Mouse (Mus musculus) liver, adult 2 months (tissue): Measurements from ENCODE around the gene Zbtb25. TPM values are rescaled to one million over a fixed set of nuclear protein-coding genes. Genes with fewer than 3 reads are reported as not detected.

Experiments used
- DNase-seq: peaks from one replicate; pipeline ENCODE4 v3.0.0-alpha.2; 2011; ENCODE audit warnings: low read depth, low spot score; ENCODE audit errors: extremely low read depth
- H3K27ac ChIP-seq: fragments of 200-500 bp; replicated peaks from 2 replicates; pipeline ENCODE4 v1.5.1; 2012; ENCODE audit warnings: low read depth, mild to moderate bottlenecking, control low read depth, inconsistent platforms, low read length; ENCODE audit not compliant: insufficient read depth
- H3K27me3 ChIP-seq: fragments of 200-500 bp; 2 replicates; pipeline ENCODE4 v1.6.1; 2012; ENCODE audit warnings: mild to moderate bottlenecking, moderate library complexity, low read length, inconsistent platforms; ENCODE audit not compliant: control insufficient read depth, insufficient read depth
- H3K36me3 ChIP-seq: fragments of 200-500 bp; 2 replicates; pipeline ENCODE4 v1.6.1; 2012; ENCODE audit warnings: low read length, inconsistent platforms; ENCODE audit not compliant: control insufficient read depth, insufficient read depth
- H3K4me1 ChIP-seq: fragments of 200-500 bp; 2 replicates; pipeline ENCODE4 v1.6.1; 2011; ENCODE audit warnings: low read length; ENCODE audit not compliant: control insufficient read depth, insufficient read depth
- H3K4me3 ChIP-seq: fragments of 200-500 bp; 2 replicates; pipeline ENCODE4 v1.5.1; 2011; ENCODE audit warnings: low read depth, mild to moderate bottlenecking, control low read depth, low read length, moderate library complexity; ENCODE audit not compliant: insufficient read depth
- H3K79me2 ChIP-seq: fragments of 200-500 bp; 2 replicates; pipeline ENCODE4 v1.6.1; 2012; ENCODE audit warnings: inconsistent platforms, mild to moderate bottlenecking, low read length, moderate library complexity; ENCODE audit not compliant: control insufficient read depth, insufficient read depth
- H3K9ac ChIP-seq: fragments of 200-500 bp; 2 replicates; pipeline ENCODE4 v1.6.1; 2012; ENCODE audit warnings: low read depth, mild to moderate bottlenecking, control low read depth, inconsistent platforms, low read length
- CTCF ChIP-seq: fragments of 200-500 bp; IDR thresholded peaks from 2 replicates; pipeline ENCODE4 v1.5.1; 2011; ENCODE audit warnings: low read depth, low read length, control low read depth
- POLR2A ChIP-seq: fragments of 200-500 bp; IDR thresholded peaks from 2 replicates; pipeline ENCODE4 v1.6.1; 2011; ENCODE audit warnings: low read length, control low read depth; ENCODE audit not compliant: insufficient read depth; ENCODE audit errors: extremely low read depth
- WGBS: fragments of 180-500 bp; shearing (Covaris S2); methylation state at CpG from one replicate; pipeline ENCODE4 v1.1.7; 2018; 5-methylcytosine and 5-hydroxymethylcytosine counted together
- polyA plus RNA-seq: library from polyadenylated mRNA; depleted of rRNA; stranded (reverse); fragments of >200 nt; gene quantifications from 2 replicates; pipeline ENCODE4 v1.2.3, GENCODE M21; 2012
- total RNA-seq: library from RNA; depleted of rRNA; stranded (reverse); fragments of >200 nt; gene quantifications from 2 replicates; pipeline ENCODE4 v1.2.3, GENCODE M21; 2014

Gene Zbtb25
- total and polyA plus RNA-seq, 2 experiments: 1.0 to 2.3 TPM

GRCm38 (mm10) chr12:76341080-76341479 is 28.3 kb downstream of the Zbtb25 start:
- no peaks in the 10 kb centered on the region for H3K4me1 ChIP-seq
- TF ChIP-seq CTCF: peak; percentile 41; the same call in 1 of the 2 replicates
- no peak for TF ChIP-seq POLR2A
- H3K79me2 ChIP-seq: no peaks in the 10 kb centered on the region
- no peak overlapping the region for H3K27ac ChIP-seq
- no peak overlapping the region for H3K9ac ChIP-seq
- H3K4me3 ChIP-seq: no peak overlapping the region
- 2% methylated on average over 4 of the region's 4 CpGs for WGBS
- no peaks in the 10 kb centered on the region for H3K27me3 ChIP-seq
- no peaks in the 10 kb centered on the region for H3K36me3 ChIP-seq
- peak; percentile 46 for DNase-seq

DNA sequence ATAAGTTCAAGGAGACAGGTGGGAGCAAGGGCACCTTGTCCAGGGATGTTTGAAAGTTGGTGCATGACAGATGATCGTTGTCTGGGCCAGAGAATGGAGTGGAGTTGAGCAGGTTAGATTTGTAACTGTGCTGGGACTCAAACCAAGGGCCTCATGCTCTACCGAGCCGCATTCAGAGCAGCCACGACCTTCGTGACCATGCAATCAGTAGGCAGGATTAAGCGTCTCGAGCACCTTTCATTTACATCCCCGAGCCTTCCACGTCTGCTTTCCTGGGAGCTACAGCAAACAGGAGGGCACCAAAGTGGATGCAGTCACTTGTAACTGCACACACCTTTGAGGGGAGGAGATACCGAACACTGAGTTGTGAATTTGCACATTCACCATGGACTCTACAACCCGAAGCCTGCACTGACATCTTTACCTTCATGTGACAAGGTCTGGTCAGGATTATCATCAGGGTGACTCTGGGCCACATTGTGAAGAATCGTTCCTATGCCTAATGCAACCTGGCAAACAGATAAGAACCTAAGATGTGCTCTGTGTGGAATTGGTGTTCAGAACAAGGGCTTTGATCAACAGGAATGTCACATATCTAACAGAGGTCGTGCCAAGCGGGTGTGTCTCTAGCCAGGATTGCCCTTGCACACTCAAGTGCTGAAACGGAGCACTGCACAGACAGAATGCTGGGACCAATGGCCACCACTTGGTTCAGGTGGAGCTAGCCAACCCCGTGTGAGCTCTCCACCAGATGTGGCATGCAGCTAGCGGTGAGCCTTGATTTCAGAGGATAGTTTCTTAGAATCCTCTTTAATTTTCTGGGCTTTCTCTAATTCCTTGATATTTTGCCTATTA is 33.1 kb downstream of the Zbtb25 start:
- Histone ChIP-seq H3K9ac (no peak overlapping the region), H3K27me3 (no peaks in the 10 kb centered on the region), H3K79me2 (no peaks in the 10 kb centered on the region), H3K4me1 (no peaks in the 10 kb centered on the region), H3K36me3 (no peaks in the 10 kb centered on the region), H3K4me3 (no peak overlapping the region), H3K27ac (no peak overlapping the region)
- no peak for TF ChIP-seq CTCF
- no peak for DNase-seq
- 71% methylated on average over 17 of the region's 17 CpGs for WGBS

DNA sequence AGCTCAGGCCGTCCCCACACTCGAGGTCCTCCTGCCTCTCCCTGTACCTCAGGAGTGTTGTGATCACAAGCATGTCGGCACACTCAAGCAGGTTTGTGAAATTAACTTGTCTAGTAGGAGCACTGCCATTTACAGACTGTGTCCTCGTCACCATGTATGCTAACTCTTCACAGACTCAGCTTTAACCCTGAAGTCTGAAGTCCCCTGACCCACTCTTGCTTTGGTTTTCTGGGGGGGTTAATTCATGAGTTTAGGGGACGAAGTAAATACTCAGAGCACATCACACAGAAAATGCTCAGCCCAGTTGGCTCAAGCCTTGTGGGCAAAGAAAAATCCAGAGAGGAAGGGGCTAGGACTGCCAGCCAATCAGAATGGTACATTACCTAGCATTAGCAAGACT is 33.8 kb downstream of the Zbtb25 start:
- Histone ChIP-seq H3K4me3 (no peak overlapping the region), H3K36me3 (no peaks in the 10 kb centered on the region), H3K27ac (no peak overlapping the region), H3K9ac (no peak overlapping the region), H3K79me2 (no peaks in the 10 kb centered on the region), H3K27me3 (no peaks in the 10 kb centered on the region), H3K4me1 (no peaks in the 10 kb centered on the region)
- no peak for TF ChIP-seq CTCF
- no peak for TF ChIP-seq POLR2A
- DNase-seq: no peak
- 82% methylated on average over 5 of the region's 5 CpGs for WGBS

DNA sequence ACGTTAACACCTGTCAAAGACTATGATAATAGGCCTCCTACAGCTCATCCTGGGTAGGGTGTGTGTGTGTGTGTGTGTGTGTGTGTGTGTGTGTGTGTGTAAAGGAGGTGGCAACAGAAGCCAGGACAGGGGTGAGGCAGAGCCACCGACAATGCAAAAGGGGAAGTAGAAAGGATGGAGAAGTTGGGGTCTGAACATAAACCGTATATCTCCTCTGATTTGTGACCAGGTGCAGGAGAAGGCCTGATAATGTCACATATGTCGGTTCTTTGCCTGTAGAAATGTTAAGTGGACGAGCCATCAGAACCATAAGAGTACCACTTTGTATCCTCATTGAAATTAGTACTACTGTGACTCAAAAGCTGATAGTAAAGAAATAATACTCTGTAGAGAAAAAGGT is 35.7 kb downstream of the Zbtb25 start:
- no peak for TF ChIP-seq CTCF
- TF ChIP-seq POLR2A: no peak
- Histone ChIP-seq H3K9ac (no peak overlapping the region), H3K27ac (no peak overlapping the region), H3K4me1 (no peaks in the 10 kb centered on the region), H3K79me2 (no peaks in the 10 kb centered on the region), H3K36me3 (peaks cover 3% of the 10 kb centered on the region; the same call in 1 of the 2 replicates), H3K4me3 (no peak overlapping the region), H3K27me3 (no peaks in the 10 kb centered on the region)
- 93% methylated on average over 5 of the region's 5 CpGs for WGBS
- no peak for DNase-seq

- Histone ChIP-seq H3K4me1 (no peaks in the 10 kb centered on the region), H3K79me2 (no peaks in the 10 kb centered on the region), H3K4me3 (no peak overlapping the region), H3K27me3 (no peaks in the 10 kb centered on the region), H3K9ac (no peak overlapping the region), H3K36me3 (peaks cover 22% of the 10 kb centered on the region), H3K27ac (no peak overlapping the region)
- TF ChIP-seq POLR2A (no peak), CTCF (no peak)
- WGBS: 89% methylated on average over 6 of the region's 6 CpGs
- no peak for DNase-seq
Observed at GRCm38 (mm10) chr12:76328567-76329354, 40.6 kb downstream of the Zbtb25 start.
